Mouse (Mus musculus): ENCODE results near the gene S100a4. TPM values are rescaled to one million over a fixed set of nuclear protein-coding genes. Genes with fewer than 3 reads are reported as not detected.

Gene S100a4
- polyA plus RNA-seq, 1 experiment from 2014 or later = 0.65 TPM

GRCm38 (mm10) chr3:90586016-90586643 is 17.4 kb upstream of the S100a4 start:
- H3K27ac ChIP-seq (replicated peaks) = no peak overlapping the region
- 84% methylated on average over 15 of the region's 15 CpGs for whole genome bisulfite sequencing
- no peak for ATAC-seq (replicated peaks)

GRCm38 (mm10) chr3:90586906-90587305 is 16.7 kb upstream of the S100a4 start:
- no peaks in the 10 kb centered on the region for H3K9me3 ChIP-seq
- ATAC-seq (replicated peaks) = no peak

More at GRCm38 (mm10) chr3:90586016-90586643, 17.4 kb upstream of the S100a4 start:
- Histone ChIP-seq H3K9ac (replicated peaks) (no peak overlapping the region), H3K4me2 (replicated peaks) (no peak overlapping the region), H3K4me3 (no peak overlapping the region), H3K36me3 (no peaks in the 10 kb centered on the region), H3K4me1 (no peaks in the 10 kb centered on the region), H3K9me3 (no peaks in the 10 kb centered on the region), H3K27me3 (no peaks in the 10 kb centered on the region)

DNA sequence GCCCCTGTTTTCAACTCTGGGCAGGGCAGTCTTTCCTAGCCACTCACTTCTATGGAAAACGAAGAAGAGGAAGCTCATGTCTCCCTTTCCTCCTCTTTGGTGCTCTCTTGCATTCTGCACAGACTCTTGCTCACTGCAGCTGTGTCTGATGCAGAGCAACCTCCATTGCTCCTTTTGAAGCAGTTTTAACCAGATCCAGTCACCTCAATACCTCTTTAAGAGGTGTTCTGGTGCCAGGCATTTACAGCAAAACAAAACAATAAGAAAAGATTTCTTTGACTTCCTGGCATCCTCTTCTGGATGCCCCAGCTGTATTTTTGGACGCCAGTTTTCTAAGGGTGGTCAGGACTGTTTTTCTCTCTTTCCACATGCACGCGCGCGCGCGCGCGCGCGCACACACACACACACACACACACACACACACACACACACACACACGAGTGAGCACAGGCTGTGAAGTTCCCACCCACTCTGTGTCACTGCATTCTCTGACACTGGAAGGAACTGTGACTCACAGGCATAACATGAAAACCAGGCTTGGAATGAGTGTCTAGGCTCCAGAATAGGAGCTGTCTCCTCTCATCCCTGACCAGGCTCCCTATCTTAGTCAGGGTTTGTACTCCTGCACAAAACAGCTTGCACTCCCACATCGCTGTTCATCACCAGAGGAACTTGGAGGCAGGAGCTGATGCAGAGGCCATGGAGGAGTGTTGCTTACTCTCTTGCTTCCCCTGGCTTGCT is 16.0 kb upstream of the S100a4 start:
- no peaks in the 10 kb centered on the region for H3K4me1 ChIP-seq
- no peak overlapping the region for H3K9ac ChIP-seq (replicated peaks)
- no peak overlapping the region for H3K4me2 ChIP-seq (replicated peaks)
- 88% methylated on average over 14 of the region's 14 CpGs for WGBS
- no peaks in the 10 kb centered on the region for H3K27me3 ChIP-seq
- no peaks in the 10 kb centered on the region for H3K9me3 ChIP-seq
- no peak overlapping the region for H3K4me3 ChIP-seq
- ATAC-seq (replicated peaks) = no peak
- H3K36me3 ChIP-seq = no peaks in the 10 kb centered on the region
- no peak overlapping the region for H3K27ac ChIP-seq (replicated peaks)

More at GRCm38 (mm10) chr3:90586906-90587305, 16.7 kb upstream of the S100a4 start:
- no peak overlapping the region for H3K4me2 ChIP-seq (replicated peaks)
- H3K4me1 ChIP-seq = no peaks in the 10 kb centered on the region
- H3K9ac ChIP-seq (replicated peaks) = no peak overlapping the region
- no peaks in the 10 kb centered on the region for H3K27me3 ChIP-seq
- 76% methylated on average over 10 of the region's 10 CpGs for WGBS
- no peaks in the 10 kb centered on the region for H3K36me3 ChIP-seq
- no peak overlapping the region for H3K27ac ChIP-seq (replicated peaks)
- H3K4me3 ChIP-seq = no peak overlapping the region

GRCm38 (mm10) chr3:90589390-90589789 is 14.2 kb upstream of the S100a4 start:
- 85% methylated on average over 6 of the region's 6 CpGs for WGBS
- no peak for ATAC-seq (replicated peaks)
- Histone ChIP-seq H3K9me3 (no peaks in the 10 kb centered on the region), H3K4me1 (no peaks in the 10 kb centered on the region), H3K9ac (replicated peaks) (no peak overlapping the region), H3K4me3 (no peak overlapping the region), H3K27me3 (no peaks in the 10 kb centered on the region), H3K27ac (replicated peaks) (no peak overlapping the region), H3K36me3 (no peaks in the 10 kb centered on the region), H3K4me2 (replicated peaks) (no peak overlapping the region)

- no peaks in the 10 kb centered on the region for H3K27me3 ChIP-seq
- H3K9ac ChIP-seq (replicated peaks) = no peak within 1 kb of the TSS
- no peak within 1 kb of the TSS for H3K27ac ChIP-seq (replicated peaks)
- no peaks in the 10 kb centered on the region for H3K4me1 ChIP-seq
- H3K36me3 ChIP-seq = no peaks in the 10 kb centered on the region
- H3K4me3 ChIP-seq = no peak within 1 kb of the TSS
- no peak within 1 kb of the TSS for H3K4me2 ChIP-seq (replicated peaks)
- no peak for ATAC-seq (replicated peaks)
- H3K9me3 ChIP-seq = no peaks in the 10 kb centered on the region
- WGBS = 80% methylated on average over 8 of the region's 8 CpGs
Observed at GRCm38 (mm10) chr3:90589947-90590346, 13.6 kb upstream of the S100a4 start, which contains the start of gene S100a2. Gene S100a2 (plus strand): TSS chr3:90590247.

DNA sequence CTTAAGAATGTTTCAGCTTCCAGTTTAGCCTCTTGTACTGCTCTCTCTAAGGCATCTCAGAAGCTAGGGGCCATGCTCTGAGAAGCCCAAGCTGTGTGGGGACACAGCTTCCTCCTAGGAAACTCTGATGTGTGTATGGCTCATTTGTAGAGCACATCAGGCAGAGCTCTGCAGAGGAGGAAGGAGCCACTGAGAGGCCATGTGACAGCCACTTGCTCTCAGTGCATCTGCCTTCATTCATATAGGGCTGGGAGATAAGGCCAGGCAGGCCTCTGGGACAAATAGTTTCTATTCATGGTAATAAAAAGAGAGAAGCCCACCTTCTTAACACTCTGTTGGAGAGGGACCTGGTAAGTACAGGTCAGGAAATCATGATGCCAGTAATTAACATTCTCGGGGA is 9.1 kb upstream of the S100a4 start:
- 82% methylated on average over 1 of the region's 1 CpGs for WGBS
- H3K36me3 ChIP-seq = no peaks in the 10 kb centered on the region
- no peaks in the 10 kb centered on the region for H3K27me3 ChIP-seq
- no peak overlapping the region for H3K27ac ChIP-seq (replicated peaks)
- H3K4me3 ChIP-seq = no peak overlapping the region
- no peak for ATAC-seq (replicated peaks)
- H3K9me3 ChIP-seq = no peaks in the 10 kb centered on the region
- H3K4me2 ChIP-seq (replicated peaks) = no peak overlapping the region
- no peaks in the 10 kb centered on the region for H3K4me1 ChIP-seq
- no peak overlapping the region for H3K9ac ChIP-seq (replicated peaks)

DNA sequence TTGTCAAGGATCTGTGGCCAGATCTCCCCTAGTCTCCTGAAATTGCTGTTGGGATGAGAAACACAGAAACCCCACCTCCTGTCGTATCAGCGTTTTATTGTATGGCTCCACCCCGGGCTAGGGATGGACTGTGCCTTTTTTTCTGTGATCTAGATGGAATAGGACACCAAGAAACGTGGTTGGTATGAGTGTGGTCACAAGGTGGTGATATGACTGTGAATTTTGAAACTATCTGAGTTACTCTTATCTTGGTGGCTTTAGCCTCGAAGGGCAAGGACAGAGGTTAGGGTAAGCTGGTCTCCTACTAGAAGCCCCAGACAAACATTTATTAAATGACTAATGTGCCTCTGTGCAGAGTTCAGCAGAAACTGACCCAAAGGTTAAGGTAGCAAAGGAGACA is 8.0 kb upstream of the S100a4 start:
- Histone ChIP-seq H3K27ac (replicated peaks) (no peak overlapping the region), H3K27me3 (no peaks in the 10 kb centered on the region), H3K4me2 (replicated peaks) (no peak overlapping the region), H3K36me3 (no peaks in the 10 kb centered on the region), H3K9me3 (no peaks in the 10 kb centered on the region), H3K4me3 (no peak overlapping the region), H3K4me1 (no peaks in the 10 kb centered on the region), H3K9ac (replicated peaks) (no peak overlapping the region)
- ATAC-seq (replicated peaks) = no peak
- WGBS = 80% methylated on average over 5 of the region's 5 CpGs

DNA sequence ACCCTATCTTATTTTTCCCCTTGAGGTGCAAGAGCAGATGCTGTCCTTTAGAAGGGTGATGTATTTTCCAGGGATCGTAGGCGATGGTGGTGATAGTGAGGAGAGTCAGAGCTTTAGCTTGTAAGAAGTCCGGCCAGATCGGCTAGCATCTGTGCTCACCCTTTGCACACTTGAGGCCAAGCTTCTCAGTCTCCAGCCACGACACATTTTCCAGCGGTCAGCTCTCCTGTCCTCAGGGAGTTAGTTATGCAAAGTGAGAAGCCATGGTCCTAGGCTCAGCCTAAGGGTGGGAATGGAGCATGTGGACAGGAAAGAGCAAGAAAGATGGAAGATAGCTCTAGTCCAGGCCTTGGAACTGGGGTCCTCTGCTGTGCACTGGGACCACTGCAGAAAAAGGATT is 6.8 kb upstream of the S100a4 start:
- Histone ChIP-seq H3K9me3 (no peaks in the 10 kb centered on the region), H3K9ac (replicated peaks) (no peak overlapping the region), H3K27ac (replicated peaks) (no peak overlapping the region), H3K27me3 (no peaks in the 10 kb centered on the region), H3K4me3 (no peak overlapping the region), H3K4me1 (no peaks in the 10 kb centered on the region), H3K36me3 (no peaks in the 10 kb centered on the region), H3K4me2 (replicated peaks) (no peak overlapping the region)
- ATAC-seq (replicated peaks) = no peak
- WGBS = 91% methylated on average over 6 of the region's 6 CpGs

DNA sequence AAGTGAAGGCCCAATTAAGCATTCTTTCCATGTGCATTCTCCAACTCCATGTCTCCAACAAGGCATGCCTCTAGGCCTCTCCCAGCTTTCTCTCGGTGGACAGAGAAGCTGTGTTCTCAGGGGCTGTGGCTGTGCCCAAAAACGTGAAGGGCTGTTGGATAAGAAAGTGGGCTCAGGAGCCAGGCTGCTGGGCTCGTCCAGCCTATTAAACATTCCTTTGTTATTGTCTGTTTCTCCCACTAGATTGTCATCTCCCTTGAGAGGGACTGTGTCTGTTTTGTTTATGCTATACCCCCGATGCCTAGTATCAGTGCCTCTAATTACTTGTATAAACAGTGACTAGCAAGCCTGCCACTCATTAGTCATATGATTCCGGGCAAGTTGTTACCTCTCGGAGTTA is 5.8 kb upstream of the S100a4 start:
- Histone ChIP-seq H3K36me3 (no peaks in the 10 kb centered on the region), H3K9ac (replicated peaks) (no peak overlapping the region), H3K4me2 (replicated peaks) (no peak overlapping the region), H3K27me3 (no peaks in the 10 kb centered on the region), H3K4me1 (no peaks in the 10 kb centered on the region), H3K27ac (replicated peaks) (no peak overlapping the region), H3K4me3 (no peak overlapping the region), H3K9me3 (no peaks in the 10 kb centered on the region)
- WGBS = 45% methylated on average over 6 of the region's 6 CpGs
- ATAC-seq (replicated peaks) = no peak

GRCm38 (mm10) chr3:90598212-90598611 is 5.4 kb upstream of the S100a4 start:
- no peak overlapping the region for H3K4me2 ChIP-seq (replicated peaks)
- H3K9me3 ChIP-seq = no peaks in the 10 kb centered on the region
- H3K9ac ChIP-seq (replicated peaks) = no peak overlapping the region
- no peak overlapping the region for H3K27ac ChIP-seq (replicated peaks)
- no peaks in the 10 kb centered on the region for H3K27me3 ChIP-seq
- ATAC-seq (replicated peaks) = no peak
- 84% methylated on average over 4 of the region's 4 CpGs for WGBS
- no peak overlapping the region for H3K4me3 ChIP-seq
- H3K4me1 ChIP-seq = no peaks in the 10 kb centered on the region
- no peaks in the 10 kb centered on the region for H3K36me3 ChIP-seq

GRCm38 (mm10) chr3:90599401-90599800 is 4.2 kb upstream of the S100a4 start:
- H3K4me3 ChIP-seq = no peak overlapping the region
- H3K9me3 ChIP-seq = no peaks in the 10 kb centered on the region
- no peak overlapping the region for H3K9ac ChIP-seq (replicated peaks)
- 83% methylated on average over 3 of the region's 3 CpGs for WGBS
- peaks cover 6% of the 10 kb centered on the region for H3K4me1 ChIP-seq
- H3K27me3 ChIP-seq = no peaks in the 10 kb centered on the region
- H3K36me3 ChIP-seq = no peaks in the 10 kb centered on the region
- no peak overlapping the region for H3K4me2 ChIP-seq (replicated peaks)
- ATAC-seq (replicated peaks) = no peak
- H3K27ac ChIP-seq (replicated peaks) = no peak overlapping the region

DNA sequence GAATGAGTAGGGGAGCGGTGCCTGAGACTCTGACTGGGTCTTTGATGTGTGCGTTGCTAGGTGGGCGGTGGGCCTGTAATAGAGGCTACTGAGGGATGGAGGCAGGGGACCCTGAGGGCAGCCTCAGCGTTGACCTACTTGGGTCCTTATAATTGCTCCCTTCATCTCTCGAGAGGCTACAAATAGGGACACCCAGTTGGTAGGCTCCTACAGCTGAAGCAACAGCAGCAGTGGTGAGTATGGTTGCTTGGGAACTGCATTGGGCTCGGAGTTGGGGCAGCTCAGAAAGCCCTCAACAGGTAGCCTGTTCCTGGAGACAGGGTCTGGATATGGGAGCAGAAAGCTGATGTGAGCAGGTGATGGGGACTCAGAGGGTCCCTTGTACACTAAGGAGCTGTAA is 3.5 kb upstream of the S100a4 start:
- no peak overlapping the region for H3K27ac ChIP-seq (replicated peaks)
- no peaks in the 10 kb centered on the region for H3K36me3 ChIP-seq
- H3K9me3 ChIP-seq = no peaks in the 10 kb centered on the region
- H3K4me1 ChIP-seq = peaks cover 12% of the 10 kb centered on the region
- ATAC-seq (replicated peaks) = no peak
- no peak overlapping the region for H3K4me3 ChIP-seq
- H3K4me2 ChIP-seq (replicated peaks) = no peak overlapping the region
- WGBS = 91% methylated on average over 6 of the region's 6 CpGs
- no peaks in the 10 kb centered on the region for H3K27me3 ChIP-seq
- H3K9ac ChIP-seq (replicated peaks) = no peak overlapping the region
